Mouse (Mus musculus) ES-Bruce4 (cell line): ENCODE measurements around the gene 2410004B18Rik.

Experiments
- CTCF ChIP-seq: IDR thresholded peaks from one replicate; pipeline ENCODE4 v1.8.1; 2011; ENCODE audit warnings: low read depth, low read length
- EP300 ChIP-seq: IDR thresholded peaks from 2 replicates; pipeline ENCODE4 v1.6.1; 2011; ENCODE audit warnings: low read depth, low read length; ENCODE audit not compliant: insufficient read depth
- POLR2A ChIP-seq: IDR thresholded peaks from one replicate; pipeline ENCODE4 v1.8.1; 2011; ENCODE audit warnings: low read length; ENCODE audit not compliant: insufficient read depth

DNA sequence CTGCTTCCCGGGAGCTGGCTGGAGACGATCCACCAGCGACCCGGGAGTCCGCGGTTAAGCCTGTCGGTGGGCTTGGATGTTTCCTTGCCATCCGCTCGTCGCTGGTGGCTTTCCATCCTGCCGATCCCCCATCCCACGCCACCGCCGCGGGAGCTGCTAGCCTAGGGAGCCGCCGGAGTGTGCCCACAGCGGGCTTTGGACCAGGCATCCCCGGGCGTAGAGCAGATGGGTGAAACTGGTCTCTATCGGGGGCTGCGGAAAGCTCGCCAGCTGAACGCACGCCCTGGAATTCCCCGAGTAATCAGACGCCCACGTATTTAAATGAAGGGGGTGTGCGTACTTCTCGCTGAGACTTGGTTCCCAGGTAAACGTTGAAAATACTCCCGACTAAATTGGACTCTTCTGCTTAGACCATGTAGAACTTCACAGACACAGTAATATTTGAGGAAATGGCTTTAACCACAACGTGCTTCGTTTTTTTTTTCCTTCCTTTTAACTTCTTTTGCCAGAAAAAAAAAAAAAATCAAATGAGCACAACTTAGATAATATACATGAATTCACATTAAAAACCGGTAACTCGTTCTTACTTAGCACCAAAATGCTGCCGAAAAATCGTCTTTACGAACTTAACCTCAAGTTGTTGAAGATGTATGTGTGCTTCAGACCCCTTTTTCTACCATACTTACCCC, 13.0 kb upstream of the 2410004B18Rik start:
- TF ChIP-seq EP300 (no peak), CTCF (no peak), POLR2A (no peak)
